Mouse (Mus musculus) left cerebral cortex, adult 18-20 months (tissue): ENCODE measurements at regions not wholly inside any gene's neighbourhood (a gene's known extent, or its start where the extent isn't known, plus 50 kb on each side); places are given as distances from the start of the nearest gene placed in this dataset.

Experiments used
- DNase-seq, 2 experiments: peaks; one replicate each; pipeline ENCODE4 v3.0.0; 2021 to 2022; ENCODE audit warnings: low spot score in 2 of 2, mixed read lengths in 1 of 2

DNA sequence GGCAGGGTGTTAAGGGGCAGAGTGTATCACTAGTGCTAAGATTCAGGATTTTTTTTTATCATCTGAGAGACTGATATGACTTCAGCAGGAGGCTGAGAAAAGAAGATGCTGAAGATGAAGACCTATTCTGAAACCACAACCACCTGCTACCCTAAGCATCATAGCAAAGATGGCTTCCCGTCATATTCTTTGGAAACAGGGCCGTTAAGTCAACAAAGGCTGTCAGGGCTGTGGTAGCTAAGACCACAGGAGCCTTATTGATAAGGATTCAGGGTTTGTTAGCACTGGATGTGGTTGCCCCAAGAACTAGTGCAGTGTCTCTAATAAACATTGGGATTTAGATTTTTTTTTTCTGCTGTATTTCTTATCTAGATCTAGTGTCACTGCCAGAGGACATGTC lies 56.7 kb upstream of the Rasgrp1 start:
- DNase-seq, result no peak

DNA sequence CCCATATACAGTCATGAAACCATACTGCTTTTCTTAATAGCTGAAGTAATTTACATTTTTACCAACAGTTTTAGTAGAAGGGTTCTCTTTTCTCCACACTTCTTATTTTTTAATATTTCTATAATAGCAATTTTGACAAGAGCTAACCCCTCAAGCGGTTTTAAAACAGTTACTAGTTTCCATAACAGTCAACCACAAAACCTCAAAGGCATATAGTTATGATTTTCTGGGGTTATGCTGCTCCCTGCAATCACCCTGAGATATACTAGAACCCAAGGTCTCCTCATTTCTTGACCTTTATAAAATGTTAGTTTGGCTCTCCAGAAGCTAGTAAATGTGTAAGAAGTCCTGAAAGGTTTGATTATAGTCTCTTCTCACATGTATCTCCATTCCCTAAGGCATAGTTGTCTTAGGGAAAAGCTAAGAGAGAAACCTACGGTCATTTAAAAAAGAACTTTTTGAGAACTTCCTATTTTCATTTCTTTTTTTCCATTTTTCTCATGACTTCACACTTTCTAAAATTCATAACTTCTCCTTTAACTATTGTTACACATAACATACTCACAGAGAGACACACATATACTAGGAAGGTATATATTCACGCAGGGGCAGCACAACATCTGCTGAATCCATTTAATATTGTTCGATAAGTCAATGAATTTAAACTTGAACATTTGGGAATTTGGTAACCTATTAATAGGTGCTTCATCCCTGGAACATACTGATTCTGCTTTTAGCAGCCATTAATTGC lies 60.8 kb upstream of the Rasgrp1 start:
- no peak for DNase-seq

DNA sequence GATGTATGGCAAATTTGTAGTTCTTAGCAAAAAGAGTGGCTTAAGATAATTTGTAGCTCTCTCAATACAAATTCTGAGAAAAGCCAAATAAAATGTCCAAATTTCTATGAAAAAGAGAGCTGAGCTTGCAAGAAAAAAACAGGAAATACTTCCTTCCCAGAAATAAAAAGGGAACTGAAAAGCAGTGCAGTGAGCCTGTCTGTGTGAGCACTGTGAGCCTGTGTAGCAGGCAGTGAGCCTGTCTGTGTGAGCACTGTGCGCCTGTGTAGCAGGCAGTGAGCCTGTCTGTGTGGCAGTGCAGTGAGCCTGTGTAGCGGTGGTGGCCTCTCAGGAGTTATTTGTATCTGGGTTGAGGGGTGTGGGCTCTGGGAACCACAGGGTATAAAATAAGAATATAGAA lies 62.7 kb upstream of the Rasgrp1 start:
- DNase-seq, result no peak

- DNase-seq, result no peak
Measured at GRCm38 (mm10) chr2:117408241-117408640, 65.4 kb upstream of the Rasgrp1 start.

- DNase-seq, result peak; percentile 28 to 35
Measured at GRCm38 (mm10) chr2:117412045-117412606, 69.3 kb upstream of the Rasgrp1 start.

DNA sequence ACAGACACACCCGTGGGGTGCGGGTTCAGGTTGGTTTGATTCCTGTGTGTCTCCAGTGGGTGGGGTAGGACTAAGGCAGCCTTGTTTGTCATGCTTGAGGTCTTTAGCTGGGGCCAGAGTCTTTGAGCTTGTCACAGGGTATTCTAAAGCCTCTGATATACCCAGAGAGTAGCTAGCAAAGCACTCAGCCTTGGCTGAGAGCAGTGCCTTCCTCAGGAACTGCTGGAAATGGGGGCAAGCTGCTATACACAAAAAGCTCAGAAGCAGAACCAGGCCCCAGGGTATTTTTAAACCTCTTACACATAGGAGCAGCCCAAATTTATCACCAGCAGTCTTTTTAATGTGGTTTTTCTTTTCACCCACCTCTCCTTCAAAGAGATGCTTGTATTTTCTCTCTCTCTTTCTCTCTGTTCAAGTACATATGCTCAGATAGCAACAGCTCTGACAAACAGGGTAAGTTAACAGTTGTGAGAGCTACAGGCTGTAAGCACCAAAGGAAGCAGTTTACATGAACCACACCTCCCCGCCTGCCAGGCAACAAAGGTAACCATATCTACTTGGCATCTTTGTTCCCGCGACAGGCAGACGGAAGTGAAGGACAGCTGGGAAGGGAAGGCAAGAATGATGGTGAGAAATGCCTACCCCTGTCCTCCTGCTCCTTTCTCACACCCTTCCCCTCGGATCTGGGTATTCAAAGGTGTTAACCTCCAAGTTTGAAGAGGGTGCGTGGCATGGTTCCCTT lies 74.6 kb upstream of the Rasgrp1 start:
- peak; percentile 30 to 51 for DNase-seq

GRCm38 (mm10) chr2:117418121-117418615 lies 75.4 kb upstream of the Rasgrp1 start:
- DNase-seq, result no peak

- DNase-seq, result no peak
Measured at GRCm38 (mm10) chr2:117418711-117419110, 75.9 kb upstream of the Rasgrp1 start.

- DNase-seq, result no peak
Measured at GRCm38 (mm10) chr2:117421376-117421775, 78.6 kb upstream of the Rasgrp1 start.

DNA sequence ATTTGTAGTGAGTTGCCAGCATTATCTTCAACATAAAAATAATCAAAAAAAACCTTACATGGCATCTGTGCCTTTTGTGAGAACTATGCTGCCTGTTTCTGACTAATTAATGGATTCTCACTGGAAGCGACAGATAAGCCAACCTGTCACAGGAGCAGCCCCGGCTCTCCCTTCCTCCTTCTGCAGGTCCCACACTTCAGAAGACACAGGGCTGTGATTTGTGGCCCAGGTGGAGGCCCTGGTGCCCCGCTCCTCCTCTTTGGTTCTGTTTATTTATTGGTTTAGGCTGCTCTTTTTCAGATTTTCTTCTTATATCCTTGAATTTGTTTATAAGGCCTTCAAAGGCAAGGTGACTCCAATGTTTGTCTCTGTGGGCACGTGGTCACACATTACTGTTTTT lies 80.0 kb upstream of the Rasgrp1 start:
- no peak for DNase-seq

DNA sequence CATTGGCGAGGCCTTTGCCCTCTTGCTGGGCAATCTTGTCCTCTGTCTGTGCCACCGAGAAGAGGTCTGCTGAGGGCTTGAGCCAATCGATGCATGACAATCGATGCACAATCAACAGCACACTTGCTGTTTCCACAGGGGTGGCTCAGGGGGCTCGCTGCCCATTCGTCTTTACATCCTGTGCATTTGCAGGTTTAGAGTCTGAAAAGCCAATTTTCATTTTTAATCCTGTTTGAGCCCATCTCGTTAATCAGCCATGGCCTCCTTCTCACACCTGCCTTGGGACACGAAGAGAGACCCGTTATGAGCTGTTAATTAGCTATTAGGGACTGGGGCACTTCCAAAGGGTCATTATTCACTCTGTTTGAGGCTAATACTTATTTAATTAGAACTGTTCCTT lies 86.4 kb upstream of the Rasgrp1 start:
- no peak for DNase-seq

DNA sequence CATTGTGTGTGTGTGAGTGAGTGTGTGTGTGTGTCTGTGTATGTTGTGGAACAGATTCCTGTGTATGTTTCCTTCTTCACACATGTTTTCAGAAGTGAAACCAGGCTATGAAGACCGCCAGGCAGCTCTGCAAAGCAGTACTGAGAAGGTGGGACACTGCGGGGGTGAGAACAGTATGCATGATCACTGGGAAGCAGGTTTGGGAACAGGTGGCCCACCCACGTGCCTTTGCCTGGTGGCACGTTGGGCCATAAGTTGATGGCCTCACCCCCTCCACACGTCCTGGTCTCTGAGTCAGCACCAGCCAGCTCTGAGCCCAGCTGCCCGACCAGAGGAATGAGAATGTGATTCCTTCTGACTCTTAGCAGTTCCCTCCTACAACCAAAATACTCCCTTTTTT lies 89.2 kb upstream of the Rasgrp1 start:
- DNase-seq, result peak; percentile 77 to 87

DNA sequence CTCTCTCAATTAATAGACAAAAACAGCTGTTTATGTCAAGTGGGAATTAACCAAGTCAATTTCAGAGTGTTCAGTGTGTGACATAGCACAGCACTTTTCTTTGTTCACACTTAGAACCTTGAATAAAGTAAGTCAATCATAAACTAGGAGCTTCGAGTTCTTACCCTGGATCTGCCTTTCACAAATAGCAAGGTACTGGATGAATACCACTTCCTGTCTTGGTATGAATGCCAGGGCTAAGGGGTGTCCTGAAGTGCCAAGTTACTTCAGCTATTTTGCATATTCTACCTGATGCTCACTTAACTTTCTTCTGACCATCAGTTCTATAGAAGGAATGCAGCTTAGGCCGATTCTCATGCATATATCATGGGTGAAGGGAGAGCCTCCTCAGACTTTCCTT lies 90.1 kb upstream of the Rasgrp1 start:
- no peak for DNase-seq

DNA sequence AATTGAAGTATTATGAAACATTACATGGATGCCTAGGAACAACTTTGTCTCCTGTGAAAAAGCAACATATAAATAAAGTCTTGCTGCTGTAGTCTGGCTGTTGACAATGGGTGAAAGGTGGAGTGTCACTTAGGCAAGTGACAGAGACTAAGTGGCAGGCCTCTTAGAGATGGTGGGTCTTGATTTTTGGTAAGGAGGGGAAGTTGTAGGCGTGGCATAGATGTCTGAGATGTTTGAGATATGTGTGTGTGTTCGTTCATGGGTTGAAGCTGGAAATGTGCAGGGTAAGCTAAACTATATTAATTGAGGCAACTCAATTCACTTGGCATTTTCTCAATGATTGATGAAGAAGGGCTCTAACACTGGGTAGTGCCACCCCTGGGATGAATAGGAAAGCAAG lies 90.7 kb upstream of the Rasgrp1 start:
- DNase-seq, result no peak

GRCm38 (mm10) chr2:117438079-117438478 lies 95.3 kb upstream of the Rasgrp1 start:
- no peak for DNase-seq

- DNase-seq, result peak; percentile 86 to 89
Measured at GRCm38 (mm10) chr2:117438586-117439371, 96.0 kb upstream of the Rasgrp1 start.

GRCm38 (mm10) chr2:117439372-117440183 lies 96.8 kb upstream of the Rasgrp1 start:
- DNase-seq, result no peak

DNA sequence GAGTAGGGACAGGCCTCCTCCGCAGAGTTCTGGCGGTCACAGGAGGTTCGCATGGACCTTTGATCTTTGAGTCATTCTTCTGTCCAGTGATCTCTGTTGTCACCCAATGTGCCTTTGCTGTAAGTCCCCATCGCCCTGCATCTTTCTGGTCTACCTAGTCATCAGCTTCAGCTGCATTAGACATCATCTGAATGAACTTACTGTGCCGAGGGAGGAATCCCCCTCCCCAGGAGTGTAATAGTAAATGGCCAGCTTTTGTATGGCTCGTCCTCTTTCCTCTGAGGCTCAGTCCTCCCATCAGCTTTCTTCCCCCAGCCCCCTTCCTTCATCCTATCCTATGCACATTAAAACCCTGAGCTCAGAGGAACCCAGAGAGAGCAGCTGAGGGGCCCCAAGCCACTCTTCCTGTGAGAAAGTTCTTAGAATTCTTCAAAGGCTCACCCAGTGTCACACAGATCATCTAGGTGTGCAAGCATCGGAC lies 98.0 kb upstream of the Rasgrp1 start:
- no peak for DNase-seq

DNA sequence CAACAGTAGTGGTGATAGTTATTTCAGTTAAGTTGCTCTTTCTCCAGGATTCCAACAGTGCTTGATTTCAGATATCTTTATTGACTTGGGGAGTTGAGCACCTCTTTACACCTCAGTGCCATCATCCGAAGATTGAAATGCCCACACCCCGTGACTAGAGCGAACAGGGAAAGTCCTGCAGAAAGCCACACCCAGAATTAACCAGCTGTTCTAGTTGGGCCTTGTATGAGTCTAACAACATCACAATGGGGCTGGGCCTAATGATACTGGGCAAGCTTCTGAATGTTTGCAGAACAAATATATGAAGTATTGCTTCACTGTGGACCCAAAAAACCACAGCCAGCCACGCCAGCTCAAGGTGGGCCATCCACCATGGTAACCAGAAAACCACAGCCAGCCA lies 100.1 kb upstream of the Rasgrp1 start:
- no peak for DNase-seq

GRCm38 (mm10) chr2:117444671-117445070 lies 101.9 kb upstream of the Rasgrp1 start:
- peak in 1 of 2 experiments; percentile 40 for DNase-seq
